Mouse (Mus musculus) intestine, embryonic 14.5 days (tissue): ENCODE results near the gene Gm26938. TPM values are rescaled to one million over a fixed set of nuclear protein-coding genes. Genes with fewer than 3 reads are reported as not detected.

Experiments
- ATAC-seq: fragments of 200-750 bp; cut with Nextera tagmentation; replicated peaks from 2 replicates; pipeline ENCODE4 v1.8.0; 2017; ENCODE audit warnings: low read depth, moderate number of reproducible peaks, moderate TSS enrichment, moderate library complexity; ENCODE audit not compliant: low FRiP score, low TSS enrichment
- DNase-seq: peaks from one replicate; pipeline ENCODE4 v3.0.0-alpha.2; 2018; ENCODE audit warnings: low spot score
- H3K27ac ChIP-seq: fragments of 300-500 bp; sonication (generic); 2 replicates; pipeline ENCODE4 v1.5.1; 2014; ENCODE audit warnings: low read depth, mild to moderate bottlenecking, control low read depth
- H3K27me3 ChIP-seq: fragments of 300-500 bp; sonication (generic); replicated peaks from 2 replicates; pipeline ENCODE4 v1.6.1; 2014; ENCODE audit warnings: low read length, control low read depth; ENCODE audit not compliant: control insufficient read depth, insufficient read depth
- H3K36me3 ChIP-seq: fragments of 300-500 bp; sonication (generic); 2 replicates; pipeline ENCODE4 v1.6.1; 2014; ENCODE audit warnings: low read length, control low read depth; ENCODE audit not compliant: control insufficient read depth, insufficient read depth
- H3K4me1 ChIP-seq: fragments of 300-500 bp; sonication (generic); replicated peaks from 2 replicates; pipeline ENCODE4 v1.6.1; 2014; ENCODE audit warnings: low read length, control low read depth, mixed read lengths; ENCODE audit not compliant: control insufficient read depth, insufficient read depth
- H3K4me2 ChIP-seq: fragments of 300-500 bp; sonication (generic); 2 replicates; pipeline ENCODE4 v1.6.1; 2014; ENCODE audit warnings: low read length
- H3K4me3 ChIP-seq: fragments of 300-500 bp; sonication (generic); 2 replicates; pipeline ENCODE4 v1.5.1; 2014; ENCODE audit warnings: low read depth, low read length, control low read depth, mixed read lengths
- H3K9ac ChIP-seq: fragments of 300-500 bp; sonication (generic); 2 replicates; pipeline ENCODE4 v1.6.1; 2014; ENCODE audit warnings: mild to moderate bottlenecking, low read length
- H3K9me3 ChIP-seq: fragments of 300-500 bp; sonication (generic); 2 replicates; pipeline ENCODE4 v1.6.1; 2016; ENCODE audit warnings: low read length, control low read depth; ENCODE audit not compliant: control insufficient read depth
- WGBS: fragments of 180-500 bp; shearing (Covaris S2); extraction: QIAGEN DNeasy Blood & Tissue Kit; methylation state at CpG from one replicate; pipeline ENCODE4 v1.1.7; 2014; 5-methylcytosine and 5-hydroxymethylcytosine counted together
- polyA plus RNA-seq: library from polyadenylated mRNA; unstranded; fragments of >200 nt; fragmentation: Nextera tagmentation; extraction: Ambion mirVana; gene quantifications from 2 replicates; pipeline ENCODE4 v1.2.1, GENCODE M21; 2014

The Gm26938 gene
- polyA plus RNA-seq, 1 experiment from 2014 or later = not detected

- Histone ChIP-seq H3K9ac (no peak overlapping the region), H3K4me2 (no peak overlapping the region), H3K27ac (no peak overlapping the region), H3K4me1 (peaks cover 31% of the 10 kb centered on the region), H3K36me3 (peaks cover 18% of the 10 kb centered on the region), H3K9me3 (no peaks in the 10 kb centered on the region), H3K27me3 (no peaks in the 10 kb centered on the region), H3K4me3 (no peak overlapping the region)
- DNase-seq (no peak), ATAC-seq (no peak)
- 90% methylated on average over 10 of the region's 10 CpGs for WGBS
Observed at GRCm38 (mm10) chr5:139801880-139802279, 24.3 kb downstream of the Gm26938 start.

- no peak overlapping the region for H3K4me2 ChIP-seq
- H3K4me3 ChIP-seq = no peak overlapping the region
- peaks cover 37% of the 10 kb centered on the region for H3K4me1 ChIP-seq
- WGBS = 94% methylated on average over 8 of the region's 8 CpGs
- no peaks in the 10 kb centered on the region for H3K9me3 ChIP-seq
- no peak for ATAC-seq
- H3K9ac ChIP-seq = no peak overlapping the region
- no peaks in the 10 kb centered on the region for H3K27me3 ChIP-seq
- DNase-seq = no peak
- peaks cover 18% of the 10 kb centered on the region for H3K36me3 ChIP-seq
- no peak overlapping the region for H3K27ac ChIP-seq
Observed at GRCm38 (mm10) chr5:139801231-139801630, 25.0 kb downstream of the Gm26938 start.

GRCm38 (mm10) chr5:139799801-139800590 lies 26.2 kb downstream of the Gm26938 start:
- Histone ChIP-seq H3K4me3 (no peak overlapping the region), H3K36me3 (peaks cover 18% of the 10 kb centered on the region), H3K4me1 (peaks cover 43% of the 10 kb centered on the region), H3K9me3 (no peaks in the 10 kb centered on the region), H3K27me3 (no peaks in the 10 kb centered on the region), H3K27ac (no peak overlapping the region), H3K9ac (no peak overlapping the region), H3K4me2 (no peak overlapping the region)
- 93% methylated on average over 33 of the region's 33 CpGs for WGBS
- DNase-seq (no peak), ATAC-seq (no peak)

- ATAC-seq (no peak), DNase-seq (no peak)
- no peak overlapping the region for H3K9ac ChIP-seq
- no peak overlapping the region for H3K27ac ChIP-seq
- no peak overlapping the region for H3K4me3 ChIP-seq
- WGBS = 92% methylated on average over 8 of the region's 9 CpGs
- H3K4me2 ChIP-seq = no peak overlapping the region
- no peaks in the 10 kb centered on the region for H3K9me3 ChIP-seq
- H3K4me1 ChIP-seq = peaks cover 44% of the 10 kb centered on the region
- no peaks in the 10 kb centered on the region for H3K27me3 ChIP-seq
- H3K36me3 ChIP-seq = peaks cover 18% of the 10 kb centered on the region
Observed at GRCm38 (mm10) chr5:139799041-139799440, 27.2 kb downstream of the Gm26938 start.

GRCm38 (mm10) chr5:139798168-139798900 lies 27.9 kb downstream of the Gm26938 start:
- Histone ChIP-seq H3K27ac (peak overlapping the region; percentile 34; the same call in 1 of the 2 replicates), H3K4me1 (peaks cover 43% of the 10 kb centered on the region), H3K36me3 (peaks cover 18% of the 10 kb centered on the region), H3K4me2 (peak overlapping the region; percentile 26; the same call in 1 of the 2 replicates), H3K9me3 (no peaks in the 10 kb centered on the region), H3K27me3 (no peaks in the 10 kb centered on the region), H3K9ac (peak overlapping the region; percentile 1; the same call in 1 of the 2 replicates), H3K4me3 (no peak overlapping the region)
- no peak for ATAC-seq
- WGBS = 42% methylated on average over 12 of the region's 12 CpGs
- no peak for DNase-seq

- H3K4me2 ChIP-seq = peak overlapping the region; percentile 42
- H3K9me3 ChIP-seq = no peaks in the 10 kb centered on the region
- H3K36me3 ChIP-seq = peaks cover 18% of the 10 kb centered on the region
- H3K9ac ChIP-seq = 0 out of 2 replicates have a peak overlapping the region, but pooled peaks have one; percentile 30
- H3K4me1 ChIP-seq = peaks cover 50% of the 10 kb centered on the region
- no peak overlapping the region for H3K4me3 ChIP-seq
- peak; percentile 4 for ATAC-seq
- no peaks in the 10 kb centered on the region for H3K27me3 ChIP-seq
- 24% methylated on average over 11 of the region's 11 CpGs for WGBS
- DNase-seq = peak; percentile 81
- peak overlapping the region; percentile 84 for H3K27ac ChIP-seq
Observed at GRCm38 (mm10) chr5:139797473-139798167, 28.6 kb downstream of the Gm26938 start.

- Histone ChIP-seq H3K9ac (peak overlapping the region; percentile 30), H3K9me3 (no peaks in the 10 kb centered on the region), H3K36me3 (peaks cover 16% of the 10 kb centered on the region), H3K4me2 (peak overlapping the region; percentile 42), H3K27ac (peak overlapping the region; percentile 84), H3K4me3 (0 out of 2 replicates have a peak overlapping the region, but pooled peaks have one; percentile 3), H3K27me3 (no peaks in the 10 kb centered on the region), H3K4me1 (peaks cover 56% of the 10 kb centered on the region)
- peak; percentile 79 for DNase-seq
- peak; percentile 56 for ATAC-seq
- 4% methylated on average over 13 of the region's 13 CpGs for WGBS
Observed at GRCm38 (mm10) chr5:139796900-139797299, 29.3 kb downstream of the Gm26938 start.

- Histone ChIP-seq H3K4me2 (peak overlapping the region; percentile 42), H3K4me1 (peaks cover 56% of the 10 kb centered on the region), H3K36me3 (peaks cover 12% of the 10 kb centered on the region), H3K9ac (peak overlapping the region; percentile 30; the same call in 1 of the 2 replicates), H3K9me3 (no peaks in the 10 kb centered on the region), H3K4me3 (no peak overlapping the region), H3K27ac (peak overlapping the region; percentile 84; the same call in 1 of the 2 replicates), H3K27me3 (no peaks in the 10 kb centered on the region)
- ATAC-seq (no peak), DNase-seq (no peak)
- WGBS = 75% methylated on average over 9 of the region's 9 CpGs
Observed at GRCm38 (mm10) chr5:139796001-139796620, 30.1 kb downstream of the Gm26938 start.
